8 mouse cellular contexts compared by ENCODE assay signal in the genomic region with DNA sequence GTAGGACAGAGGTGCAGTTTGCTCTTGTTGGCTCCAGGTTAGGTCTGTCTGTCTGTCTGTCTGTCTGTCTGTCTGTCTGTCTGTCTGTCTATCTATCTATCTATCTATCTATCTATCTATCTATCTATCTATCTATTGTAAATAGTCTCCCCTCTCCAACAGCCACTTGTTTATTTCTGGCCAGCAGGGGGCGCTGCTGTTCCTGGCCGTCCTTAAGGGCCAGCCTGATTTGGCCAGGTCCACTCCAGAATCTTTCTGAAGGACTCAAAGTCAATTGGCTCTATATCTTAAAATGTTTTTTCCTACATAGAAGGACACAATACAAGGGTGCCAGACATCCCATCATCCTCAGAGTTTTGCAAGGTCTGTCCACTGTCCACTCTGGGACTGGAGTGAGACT. TPM values are rescaled to one million over a fixed set of nuclear protein-coding genes. Genes with fewer than 3 reads are reported as not detected.
A peak's percentile ranks its signal among the peaks of the same experiment; 100 is the strongest.
DNase-seq lines count a peak whose midpoint lies in the region; ATAC-seq and TF ChIP-seq lines count a peak whose summit lies in the region.

No protein-coding gene starts in this region.

- no peak for ATAC-seq in kidney, embryonic 16.5 days (ENCODE audit: low FRiP score, low TSS enrichment)
- no peak for ATAC-seq in G1E (ENCODE audit: extremely low read depth, insufficient number of reproducible peaks, low FRiP score, poor library complexity, severe bottlenecking)
- ATAC-seq in liver, embryonic 11.5 days (replicated peaks; ENCODE audit: low FRiP score) = no peak
- ATAC-seq in inflammation-experienced regulatory T-cells, adult 6 months = no peak

- no peaks in the 10 kb centered on the region for H3K9me3 ChIP-seq in kidney, embryonic 16.5 days (ENCODE audit: low read length)
- H3K9me3 ChIP-seq in G1E (replicated peaks) = no peaks in the 10 kb centered on the region; the same call in 1 of the 2 replicates
- no peaks in the 10 kb centered on the region for H3K9me3 ChIP-seq in liver, embryonic 11.5 days (ENCODE audit: control insufficient read depth, low read length)

- no peak overlapping the region for H3K27ac ChIP-seq in kidney, embryonic 16.5 days (ENCODE audit: low read length)
- no peak overlapping the region for H3K27ac ChIP-seq in liver, embryonic 11.5 days (ENCODE audit: low read depth, low read length)

- no peaks in the 10 kb centered on the region for H3K36me3 ChIP-seq in kidney, embryonic 16.5 days (ENCODE audit: insufficient read depth, low read length)
- no peaks in the 10 kb centered on the region for H3K36me3 ChIP-seq in G1E (replicated peaks)
- H3K36me3 ChIP-seq in liver, embryonic 11.5 days (ENCODE audit: control insufficient read depth, insufficient read depth, low read length) = no peaks in the 10 kb centered on the region

- WGBS in kidney, embryonic 16.5 days = 0% methylated on average over 2 of the region's 2 CpGs
- WGBS in liver, embryonic 11.5 days = 3% methylated on average over 2 of the region's 2 CpGs

- DNase-seq in kidney, adult 9 months = peak; percentile 75
- DNase-seq in G1E (ENCODE audit: low spot score) = no peak
- DNase-seq in c-Kit-negative CD71-positive TER-119-positive erythroid progenitor cells, embryonic 14.5 days (ENCODE audit: low read depth, low spot score) = peak; percentile 36
- peak; percentile 40 to 55 for DNase-seq in gastrocnemius, adult 8-10 months (ENCODE audit: low spot score in 2 of 2)
- peak; percentile 51 for DNase-seq in liver, embryonic 11.5 days (ENCODE audit: low spot score)
- peak; percentile 69 for DNase-seq in retina, postnatal 1 day

- no peaks in the 10 kb centered on the region for H3K4me1 ChIP-seq in kidney, embryonic 16.5 days (ENCODE audit: insufficient read depth, low read length)
- H3K4me1 ChIP-seq in G1E (ENCODE audit: insufficient read depth, low read depth, low read length) = peaks cover 17% of the 10 kb centered on the region
- no peaks in the 10 kb centered on the region for H3K4me1 ChIP-seq in liver, embryonic 11.5 days (replicated peaks; ENCODE audit: control insufficient read depth, insufficient read depth, low read length)

- H3K4me3 ChIP-seq in kidney, embryonic 16.5 days (ENCODE audit: low read length) = no peak overlapping the region
- no peak overlapping the region for H3K4me3 ChIP-seq in G1E (ENCODE audit: low read depth, low read length)
- H3K4me3 ChIP-seq in liver, embryonic 11.5 days (ENCODE audit: low read depth, low read length) = no peak overlapping the region

- peak; percentile 15; the same call in 1 of the 2 replicates for TF ChIP-seq CTCF in G1E (IDR thresholded peaks at IDR 0.05; ENCODE audit: low read depth, low read length)

- H3K27me3 ChIP-seq in kidney, embryonic 16.5 days (ENCODE audit: insufficient read depth, low read length) = no peaks in the 10 kb centered on the region
- H3K27me3 ChIP-seq in G1E (ENCODE audit: insufficient read depth, low read length) = peaks cover 38% of the 10 kb centered on the region
- peaks cover 4% of the 10 kb centered on the region; the same call in 1 of the 2 replicates for H3K27me3 ChIP-seq in liver, embryonic 11.5 days (replicated peaks; ENCODE audit: control insufficient read depth, insufficient read depth, low read length)

- H3K4me2 ChIP-seq in kidney, embryonic 16.5 days (replicated peaks; ENCODE audit: low read depth, low read length) = no peak overlapping the region
- no peak overlapping the region for H3K4me2 ChIP-seq in liver, embryonic 11.5 days

- no peak overlapping the region for H3K9ac ChIP-seq in kidney, embryonic 16.5 days (replicated peaks; ENCODE audit: low read length)
- H3K9ac ChIP-seq in liver, embryonic 11.5 days (ENCODE audit: low read depth, low read length) = no peak overlapping the region

RNA-seq across cellular contexts. Expression of gene Kcne1, which starts 25.8 kb away (rescaled TPM):
- 2.8 and 3.7 TPM in 2 replicates for polyA plus RNA-seq in kidney, embryonic 16.5 days (2015; fragmentation: Nextera tagmentation; extraction: Ambion mirVana)
- not detected in 2 replicates for total RNA-seq in G1E (2014; fragmentation: Nextera tagmentation)
- total RNA-seq in G1E (2017) = 0.06 and 0.33 TPM in 2 replicates
- polyA plus RNA-seq in G1E (2012) = not detected in 2 replicates
- not detected for total RNA-seq in gastrocnemius, adult 8-10 months (2022)
- polyA plus RNA-seq in liver, embryonic 11.5 days (2014; fragmentation: Nextera tagmentation; extraction: Ambion mirVana) = 0.05 TPM in 1 of 2 replicates, not detected in the other
- not detected for polyA plus RNA-seq in inflammation-experienced regulatory T-cells, adult 6 months (2017; shearing (Covaris generic))
